17 mouse cellular contexts compared by ENCODE assay signal in the genomic region with DNA sequence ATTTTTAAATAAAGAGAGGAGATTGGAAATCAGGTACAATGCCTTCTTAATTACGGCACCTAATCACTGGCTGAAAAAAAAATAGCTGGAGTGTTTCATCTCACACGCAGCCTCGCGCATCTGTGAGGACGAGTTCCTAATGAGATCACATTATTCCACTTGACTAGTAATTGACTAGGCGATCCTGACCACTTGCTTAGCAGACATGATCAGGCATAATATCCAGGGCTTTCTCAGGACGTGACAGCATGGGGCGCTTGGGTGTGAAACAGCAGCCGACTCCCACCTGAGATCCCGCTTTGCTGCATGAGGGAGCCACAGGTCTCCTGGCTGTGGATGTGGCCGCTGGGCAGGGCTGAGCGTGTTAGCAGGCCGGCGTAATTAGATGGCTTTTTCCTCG.
A peak's percentile ranks its signal among the peaks of the same experiment; 100 is the strongest.
DNase-seq lines count a peak whose midpoint lies in the region; ATAC-seq and TF ChIP-seq lines count a peak whose summit lies in the region.
"Had no signal": no experiment of that assay in that cellular context is flagged by ENCODE, and none has a peak within 500 bp of the region (broad histone marks: within the 10 kb centered on the region; RNA-seq: fewer than 3 reads in every experiment).

No protein-coding gene starts in this region.

- H3K9me3 ChIP-seq in forebrain, embryonic 10.5 days: no peaks in the 10 kb centered on the region
- H3K9me3 ChIP-seq in forebrain, postnatal 0 days (ENCODE audit: low read length): no peaks in the 10 kb centered on the region
- H3K9me3 ChIP-seq in forebrain, embryonic 15.5 days: no peaks in the 10 kb centered on the region
- H3K9me3 ChIP-seq in midbrain, embryonic 12.5 days: no peaks in the 10 kb centered on the region
- H3K9me3 ChIP-seq: heart, embryonic 13.5 days had no signal

- H3K4me1 ChIP-seq in forebrain, embryonic 10.5 days: peaks cover 43% of the 10 kb centered on the region
- peaks cover 9% of the 10 kb centered on the region; the same call in 1 of the 2 replicates for H3K4me1 ChIP-seq in forebrain, postnatal 0 days (ENCODE audit: insufficient read depth)
- H3K4me1 ChIP-seq in forebrain, embryonic 15.5 days: peaks cover 38% of the 10 kb centered on the region
- H3K4me1 ChIP-seq in midbrain, embryonic 12.5 days: peaks cover 36% of the 10 kb centered on the region

- no peak overlapping the region for H3K27ac ChIP-seq in forebrain, embryonic 10.5 days
- no peak overlapping the region for H3K27ac ChIP-seq in forebrain, postnatal 0 days (ENCODE audit: low read depth, low read length)
- H3K27ac ChIP-seq in forebrain, embryonic 15.5 days (replicated peaks): 0 out of 2 replicates have a peak overlapping the region, but pooled peaks have one; percentile 3
- peak overlapping the region; percentile 1; the same call in 1 of the 2 replicates for H3K27ac ChIP-seq in midbrain, embryonic 12.5 days (replicated peaks)
- H3K27ac ChIP-seq: heart, embryonic 13.5 days; macrophage had no signal

- peak overlapping the region; percentile 3; the same call in 1 of the 2 replicates for H3K4me3 ChIP-seq in forebrain, embryonic 10.5 days
- no peak overlapping the region for H3K4me3 ChIP-seq in forebrain, postnatal 0 days (ENCODE audit: low read depth, low read length)
- H3K4me3 ChIP-seq in forebrain, embryonic 15.5 days: no peak overlapping the region
- H3K4me3 ChIP-seq in midbrain, embryonic 12.5 days: no peak overlapping the region
- H3K4me3 ChIP-seq: heart, embryonic 13.5 days had no signal

- no peak for TF ChIP-seq CTCF in forebrain, postnatal 0 days (IDR thresholded peaks at IDR 0.05; ENCODE audit: low read depth)

- H3K4me2 ChIP-seq in forebrain, postnatal 0 days (ENCODE audit: low read depth): no peak overlapping the region
- H3K4me2 ChIP-seq in forebrain, embryonic 15.5 days (replicated peaks): no peak overlapping the region; the same call in 1 of the 2 replicates
- no peak overlapping the region; the same call in 1 of the 2 replicates for H3K4me2 ChIP-seq in midbrain, embryonic 12.5 days (replicated peaks)
- H3K4me2 ChIP-seq: heart, embryonic 13.5 days; lung, embryonic 14.5 days had no signal

- intact Hi-C loops in gastrocnemius, postnatal 14 days (cut with DNase I; ENCODE audit: low total_unique reads): no loop called here

- no peaks in the 10 kb centered on the region for H3K36me3 ChIP-seq in forebrain, embryonic 10.5 days (replicated peaks)
- no peaks in the 10 kb centered on the region for H3K36me3 ChIP-seq in forebrain, postnatal 0 days (ENCODE audit: insufficient read depth)
- H3K36me3 ChIP-seq in forebrain, embryonic 15.5 days: no peaks in the 10 kb centered on the region
- H3K36me3 ChIP-seq in midbrain, embryonic 12.5 days: no peaks in the 10 kb centered on the region
- H3K36me3 ChIP-seq: heart, embryonic 13.5 days had no signal

- 31% methylated on average over 15 of the region's 15 CpGs for WGBS in forebrain, embryonic 10.5 days
- WGBS in forebrain, postnatal 0 days: 16% methylated on average over 15 of the region's 15 CpGs
- 5% methylated on average over 15 of the region's 15 CpGs for WGBS in forebrain, embryonic 15.5 days
- WGBS in midbrain, embryonic 12.5 days: 45% methylated on average over 15 of the region's 15 CpGs

- no peak overlapping the region for H3K9ac ChIP-seq in forebrain, postnatal 0 days
- H3K9ac ChIP-seq in forebrain, embryonic 15.5 days (replicated peaks): no peak overlapping the region
- H3K9ac ChIP-seq in midbrain, embryonic 12.5 days (replicated peaks): no peak overlapping the region
- H3K9ac ChIP-seq: heart, embryonic 13.5 days; lung, embryonic 14.5 days had no signal

- no peak for ATAC-seq in forebrain, postnatal 0 days
- 0 out of 2 replicates have a peak, but pooled peaks have one; percentile 9 for ATAC-seq in forebrain, embryonic 15.5 days (replicated peaks)
- ATAC-seq in midbrain, embryonic 12.5 days (ENCODE audit: low FRiP score, low read depth): no peak

- DNase-seq in forebrain, embryonic 10.5 days (ENCODE audit: extremely low spot score, low spot score): peak; percentile 41
- no peak for DNase-seq in forebrain, postnatal 0 days
- DNase-seq in retina, postnatal 1 day: peak; percentile 88
- DNase-seq in kidney, adult 8-10 months: no peak
- DNase-seq in left cerebral cortex, adult 18-20 months (ENCODE audit: low spot score in 2 of 2): no peak
- no peak for DNase-seq in gastrocnemius, postnatal 14 days
- DNase-seq: cerebellum, adult 11 months; gastrocnemius, postnatal 36 days; heart, postnatal 4 days; kidney, adult 11 months; kidney, postnatal 25 days; lung, embryonic 14.5 days; thymus, postnatal 14 days had no signal

- peaks cover 20% of the 10 kb centered on the region for H3K27me3 ChIP-seq in forebrain, embryonic 10.5 days (ENCODE audit: poor library complexity, severe bottlenecking)
- H3K27me3 ChIP-seq in forebrain, postnatal 0 days (ENCODE audit: insufficient read depth, low read length): no peaks in the 10 kb centered on the region
- H3K27me3 ChIP-seq in forebrain, embryonic 15.5 days: no peaks in the 10 kb centered on the region
- no peaks in the 10 kb centered on the region for H3K27me3 ChIP-seq in midbrain, embryonic 12.5 days
- H3K27me3 ChIP-seq: heart, embryonic 13.5 days had no signal

Comparison
In these comparisons a context has a peak if more than half of its experiments do, and no peak if none do; other contexts are left out.
1. DNase-seq: peak in forebrain, embryonic 10.5 days (single experiment) and retina, postnatal 1 day (single experiment); none in forebrain, postnatal 0 days (single experiment), kidney, adult 8-10 months (0 of 2), left cerebral cortex, adult 18-20 months (0 of 2) and gastrocnemius, postnatal 14 days (single experiment).
2. H3K27ac ChIP-seq: peak in forebrain, embryonic 15.5 days (single experiment) and midbrain, embryonic 12.5 days (single experiment); none in forebrain, embryonic 10.5 days (single experiment) and forebrain, postnatal 0 days (single experiment).